Mouse (Mus musculus): ENCODE results near the gene Padi2.

The Padi2 gene

GRCm38 (mm10) chr4:140882365-140882764 is 23.8 kb upstream of the Padi2 start:
- peak; percentile 2 for DNase-seq

GRCm38 (mm10) chr4:140882981-140883380 is 23.2 kb upstream of the Padi2 start:
- DNase-seq: no peak

GRCm38 (mm10) chr4:140883852-140884251 is 22.3 kb upstream of the Padi2 start:
- DNase-seq: peak; percentile 3

- DNase-seq: peak; percentile 0
Observed at GRCm38 (mm10) chr4:140891525-140892162, 14.5 kb upstream of the Padi2 start.

GRCm38 (mm10) chr4:140892163-140892530 is 14.0 kb upstream of the Padi2 start:
- no peak for DNase-seq

GRCm38 (mm10) chr4:140904776-140905425 is 1.2 kb upstream of the Padi2 start:
- DNase-seq: peak; percentile 1

- DNase-seq: peak; percentile 3
Observed at GRCm38 (mm10) chr4:140905426-140905871, 695 bp upstream of the Padi2 start.

GRCm38 (mm10) chr4:140906827-140907280 is 710 bp downstream of the Padi2 start:
- DNase-seq: peak; percentile 2

GRCm38 (mm10) chr4:140907306-140908024 is 1.3 kb downstream of the Padi2 start:
- DNase-seq: peak; percentile 11

GRCm38 (mm10) chr4:140908627-140909026 is 2.5 kb downstream of the Padi2 start:
- DNase-seq: no peak

GRCm38 (mm10) chr4:140909536-140909935 is 3.4 kb downstream of the Padi2 start:
- DNase-seq: peak; percentile 1

- peak; percentile 7 for DNase-seq
Observed at GRCm38 (mm10) chr4:140910661-140911310, 4.6 kb downstream of the Padi2 start.

GRCm38 (mm10) chr4:140911416-140911815 is 5.3 kb downstream of the Padi2 start:
- DNase-seq: peak; percentile 1

GRCm38 (mm10) chr4:140912271-140912833 is 6.2 kb downstream of the Padi2 start:
- DNase-seq: peak; percentile 1

- peak; percentile 1 for DNase-seq
Observed at GRCm38 (mm10) chr4:140913565-140913964, 7.4 kb downstream of the Padi2 start.

- DNase-seq: peak; percentile 14
Observed at GRCm38 (mm10) chr4:140914731-140915131, 8.6 kb downstream of the Padi2 start.

- DNase-seq: peak; percentile 2
Observed at GRCm38 (mm10) chr4:140915235-140915634, 9.1 kb downstream of the Padi2 start.

GRCm38 (mm10) chr4:140916296-140916695 is 10.2 kb downstream of the Padi2 start:
- DNase-seq: peak; percentile 1

- DNase-seq: peak; percentile 0
Observed at GRCm38 (mm10) chr4:140917451-140917850, 11.3 kb downstream of the Padi2 start.

GRCm38 (mm10) chr4:140919974-140920836 is 14.1 kb downstream of the Padi2 start:
- DNase-seq: no peak

- DNase-seq: no peak
Observed at GRCm38 (mm10) chr4:140922508-140922907, 16.4 kb downstream of the Padi2 start.

- no peak for DNase-seq
Observed at GRCm38 (mm10) chr4:140925648-140926047, 19.5 kb downstream of the Padi2 start.

All from right cerebral cortex, postnatal 4 days (tissue).